Mouse (Mus musculus) C2C12 (cell line): ENCODE results near the gene Gap43. TPM values are rescaled to one million over a fixed set of nuclear protein-coding genes. Genes with fewer than 3 reads are reported as not detected.

Experiments
- H3K27me3 ChIP-seq: one replicate; pipeline ENCODE4 v1.6.1; 2011; ENCODE audit not compliant: control insufficient read depth, insufficient read depth, insufficient read length
- H3K36me3 ChIP-seq: one replicate; pipeline ENCODE4 v1.6.1; 2011; ENCODE audit not compliant: control insufficient read depth, insufficient read depth
- H3K4me3 ChIP-seq: one replicate; pipeline ENCODE4 v1.5.1; 2011; ENCODE audit warnings: mild to moderate bottlenecking, control low read depth; ENCODE audit not compliant: poor library complexity, insufficient read depth, severe bottlenecking
- H3K79me2 ChIP-seq: one replicate; pipeline ENCODE4 v1.6.1; 2011; ENCODE audit not compliant: control insufficient read depth, insufficient read depth
- H3K79me3 ChIP-seq: one replicate; pipeline ENCODE4 v1.6.1; 2011; ENCODE audit warnings: low read depth, control low read depth
- H3ac ChIP-seq: one replicate; pipeline ENCODE3; 2011; ENCODE audit warnings: low read depth; ENCODE audit not compliant: control insufficient read depth, insufficient read length
- CEBPB ChIP-seq: IDR thresholded peaks from one replicate; pipeline ENCODE4 v1.6.1; 2011; ENCODE audit warnings: low read depth, mild to moderate bottlenecking, control low read depth, moderate library complexity
- CTCF ChIP-seq: IDR thresholded peaks from one replicate; pipeline ENCODE4 v1.5.1; 2011; ENCODE audit not compliant: control insufficient read depth, insufficient read depth, insufficient read length
- FOSL1 ChIP-seq: IDR thresholded peaks from one replicate; pipeline ENCODE4 v1.8.0; 2011; ENCODE audit warnings: mild to moderate bottlenecking, low read length; ENCODE audit not compliant: poor library complexity, insufficient read depth, severe bottlenecking
- MAX ChIP-seq: IDR thresholded peaks from one replicate; pipeline ENCODE4 v1.6.1; 2011; ENCODE audit warnings: mild to moderate bottlenecking, control low read depth
- MYOD1 ChIP-seq: IDR thresholded peaks from one replicate; pipeline ENCODE4 v1.6.1; 2011; ENCODE audit warnings: low read depth; ENCODE audit not compliant: control insufficient read depth, insufficient read length
- MYOG ChIP-seq: IDR thresholded peaks from one replicate; pipeline ENCODE4 v1.6.1; 2011; ENCODE audit not compliant: control insufficient read depth, insufficient read length; ENCODE audit errors: extremely low read depth
- USF1 ChIP-seq: IDR thresholded peaks from one replicate; pipeline ENCODE4 v1.6.1; 2011; ENCODE audit warnings: low read depth, mild to moderate bottlenecking, control low read depth, moderate library complexity
- polyA plus RNA-seq: library from polyadenylated mRNA; unstranded; fragments of >200 nt; fragmentation: generic; extraction: Trizol; gene quantifications from one replicate; pipeline ENCODE4 v1.2.1, GENCODE M21; 2012; ENCODE audit warnings: missing spikeins

Gene Gap43
- polyA plus RNA-seq, 1 experiment = 0.63 TPM

DNA sequence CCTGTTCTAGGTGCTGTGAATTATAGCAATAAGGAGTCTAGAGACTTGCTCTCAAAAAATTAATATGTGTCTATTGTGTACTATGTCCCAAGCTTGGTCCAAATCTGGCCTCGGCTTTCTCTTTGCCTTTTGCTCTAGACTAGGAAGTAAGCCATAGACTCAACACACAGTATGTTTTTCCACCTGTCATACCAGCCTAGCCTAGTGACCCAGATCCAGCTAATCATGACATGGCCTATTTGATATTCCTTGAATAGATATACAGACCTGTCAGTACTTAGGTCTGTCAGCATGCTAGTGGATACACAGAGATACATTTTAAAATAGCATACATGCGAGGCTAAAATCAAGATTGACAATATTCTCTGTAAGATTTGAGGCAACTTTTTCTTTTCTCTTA is 46.4 kb downstream of the Gap43 start:
- Histone ChIP-seq H3K27me3 (no peaks in the 10 kb centered on the region), H3ac (no peak overlapping the region), H3K79me2 (no peaks in the 10 kb centered on the region), H3K36me3 (no peaks in the 10 kb centered on the region), H3K79me3 (no peaks in the 10 kb centered on the region), H3K4me3 (no peak overlapping the region)
- TF ChIP-seq FOSL1 (no peak), MYOG (no peak), USF1 (no peak), CEBPB (no peak), CTCF (no peak), MAX (no peak), MYOD1 (no peak)

DNA sequence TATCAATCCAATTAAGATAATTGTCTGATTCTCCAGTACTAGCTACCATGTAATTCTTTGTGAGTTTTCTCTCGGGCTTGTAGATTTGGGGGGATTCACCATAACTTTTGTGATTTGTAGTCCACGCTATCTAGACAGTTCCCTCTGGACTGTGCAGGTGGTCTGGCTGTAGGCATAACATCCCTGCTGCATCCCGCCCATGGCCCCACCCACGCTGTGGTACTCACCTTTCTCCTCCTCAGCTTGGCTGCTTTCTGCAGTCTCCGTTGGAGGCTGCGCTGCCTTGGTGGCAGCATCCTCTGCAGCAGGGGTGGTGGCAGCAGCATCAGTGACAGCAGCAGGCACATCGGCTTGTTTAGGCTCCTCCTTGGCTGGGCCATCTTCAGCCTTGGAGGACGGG is 48.9 kb downstream of the Gap43 start:
- Histone ChIP-seq H3K27me3 (no peaks in the 10 kb centered on the region), H3K4me3 (no peak overlapping the region), H3K79me3 (no peaks in the 10 kb centered on the region), H3K36me3 (no peaks in the 10 kb centered on the region), H3ac (no peak overlapping the region), H3K79me2 (no peaks in the 10 kb centered on the region)
- TF ChIP-seq MYOG (no peak), MAX (no peak), USF1 (no peak), FOSL1 (no peak), CTCF (no peak), CEBPB (no peak), MYOD1 (no peak)

DNA sequence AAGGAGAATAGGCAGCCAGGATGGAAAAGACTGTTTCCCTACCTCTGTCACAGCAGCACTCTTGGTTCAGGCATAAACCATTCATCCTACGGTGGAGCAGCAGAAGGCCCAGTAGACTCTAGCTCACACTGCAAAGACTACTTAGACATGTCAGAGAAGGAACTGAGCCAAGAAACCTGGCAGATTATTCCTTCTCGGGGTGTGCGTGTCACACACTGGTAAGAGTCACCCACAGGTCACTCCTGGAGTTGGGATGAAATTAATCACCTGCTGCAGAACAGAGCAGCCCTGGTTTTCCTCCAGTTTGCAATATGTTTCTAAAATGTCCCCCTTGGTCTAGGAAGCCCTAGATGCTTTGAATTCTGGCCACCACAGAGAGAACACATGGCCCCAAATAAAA is 56.4 kb downstream of the Gap43 start:
- no peaks in the 10 kb centered on the region for H3K79me3 ChIP-seq
- H3ac ChIP-seq = no peak overlapping the region
- no peaks in the 10 kb centered on the region for H3K36me3 ChIP-seq
- TF ChIP-seq CTCF (no peak), USF1 (no peak), CEBPB (no peak), MAX (no peak)
- no peak overlapping the region for H3K4me3 ChIP-seq
- H3K27me3 ChIP-seq = no peaks in the 10 kb centered on the region
- no peaks in the 10 kb centered on the region for H3K79me2 ChIP-seq

DNA sequence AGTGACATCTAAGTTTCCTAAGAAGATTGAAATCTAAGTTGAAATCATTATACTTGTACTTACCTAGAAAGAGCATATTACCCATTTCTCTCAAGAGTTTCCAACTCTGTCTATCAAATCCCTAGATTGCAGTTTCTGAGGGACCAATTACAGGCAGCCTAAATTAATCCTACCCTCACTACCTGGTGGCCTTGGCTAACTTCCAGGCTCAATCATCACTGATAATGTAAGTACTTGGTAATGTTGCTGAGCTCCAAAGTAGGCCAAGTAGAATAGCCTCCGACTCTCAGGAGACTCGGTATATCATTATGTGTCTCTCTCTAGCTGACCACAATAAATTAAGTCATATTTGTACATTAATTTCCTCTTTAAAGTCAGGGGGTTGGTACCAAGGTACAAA is 62.7 kb downstream of the Gap43 start:
- TF ChIP-seq MYOG = no peak
- no peak for TF ChIP-seq FOSL1
- TF ChIP-seq USF1 = no peak
- TF ChIP-seq CTCF = no peak
- no peak for TF ChIP-seq CEBPB
- no peak for TF ChIP-seq MAX
- TF ChIP-seq MYOD1 = no peak
- no peaks in the 10 kb centered on the region for H3K36me3 ChIP-seq
- no peak overlapping the region for H3K4me3 ChIP-seq
- no peak overlapping the region for H3ac ChIP-seq
- no peaks in the 10 kb centered on the region for H3K27me3 ChIP-seq
- H3K79me3 ChIP-seq = no peaks in the 10 kb centered on the region
- no peaks in the 10 kb centered on the region for H3K79me2 ChIP-seq

DNA sequence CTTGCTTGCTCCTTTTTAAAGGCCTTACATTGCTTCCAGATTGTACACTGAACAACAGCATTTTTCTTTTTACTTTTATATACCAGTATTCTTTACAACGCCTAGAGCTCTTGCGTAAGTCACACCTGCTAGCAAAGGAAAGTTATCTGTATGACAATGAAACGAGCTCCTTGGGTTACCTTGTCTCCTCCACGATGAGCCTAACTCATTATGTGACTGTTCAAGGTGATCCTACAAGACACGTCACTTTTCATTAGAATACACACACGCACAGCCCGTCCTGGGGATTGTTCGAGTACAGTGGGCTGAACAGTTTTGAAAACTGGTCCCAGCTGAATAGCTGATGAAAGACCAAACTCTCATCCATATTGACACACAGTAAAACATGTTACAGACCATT is 63.2 kb downstream of the Gap43 start:
- Histone ChIP-seq H3K27me3 (no peaks in the 10 kb centered on the region), H3K4me3 (no peak overlapping the region), H3K79me2 (no peaks in the 10 kb centered on the region), H3ac (no peak overlapping the region), H3K36me3 (no peaks in the 10 kb centered on the region), H3K79me3 (no peaks in the 10 kb centered on the region)
- no peak for TF ChIP-seq FOSL1
- TF ChIP-seq USF1 = no peak
- no peak for TF ChIP-seq CEBPB
- no peak for TF ChIP-seq MAX
- no peak for TF ChIP-seq CTCF
- no peak for TF ChIP-seq MYOG

DNA sequence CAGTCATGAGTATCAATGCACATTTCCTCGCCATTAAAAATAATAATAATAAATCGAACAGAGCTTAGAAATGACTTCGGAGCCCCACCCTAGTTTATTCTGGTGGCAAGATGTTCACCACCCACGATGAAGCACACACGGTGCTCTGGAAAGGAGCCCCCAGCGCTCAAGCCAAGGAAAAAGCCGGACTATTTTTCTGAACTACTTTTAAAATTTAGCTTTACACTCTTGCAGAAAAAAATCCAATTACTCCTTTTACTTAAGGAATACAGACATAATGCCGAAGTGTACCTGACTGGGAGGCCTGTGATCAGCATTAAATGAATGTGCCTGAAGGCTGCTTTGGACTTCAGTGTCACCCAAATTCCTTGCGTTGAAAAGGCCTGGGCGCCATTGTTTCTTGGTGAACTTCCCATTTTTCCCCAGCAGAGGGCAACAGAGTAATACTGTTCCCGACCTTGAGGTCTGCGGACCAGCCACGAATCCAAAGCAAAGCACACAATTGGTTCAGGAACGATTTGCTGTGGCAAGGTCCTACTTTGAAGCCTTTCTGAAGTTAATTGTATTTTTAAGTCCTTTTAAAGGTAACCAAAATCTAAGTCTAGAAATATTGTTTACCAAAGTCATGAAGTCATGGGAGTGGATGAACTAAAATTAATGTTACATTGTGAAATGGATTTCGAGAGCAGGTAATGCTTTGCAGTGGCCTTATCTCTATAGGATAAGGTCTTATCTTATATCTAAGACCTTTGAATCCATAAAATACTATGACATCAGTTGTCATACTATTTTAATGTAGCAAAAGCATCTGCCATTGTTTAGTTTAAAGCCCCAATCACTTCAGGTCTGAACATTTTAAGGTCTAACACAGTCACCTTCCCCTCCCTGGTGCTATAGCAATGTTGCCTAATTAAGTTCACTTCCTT is 64.0 kb downstream of the Gap43 start:
- no peaks in the 10 kb centered on the region for H3K27me3 ChIP-seq
- no peak overlapping the region for H3K4me3 ChIP-seq
- TF ChIP-seq CTCF (peak; percentile 40), FOSL1 (no peak)
- H3K79me3 ChIP-seq = no peaks in the 10 kb centered on the region
- no peaks in the 10 kb centered on the region for H3K79me2 ChIP-seq
- H3K36me3 ChIP-seq = no peaks in the 10 kb centered on the region
- no peak overlapping the region for H3ac ChIP-seq
